Comparison of ENCODE assay signal across 21 mouse cellular contexts in genomic region chr5:103821500-103822298, GRCm38 (mm10).
DNase-seq lines count a peak whose midpoint lies in the region; ATAC-seq and TF ChIP-seq lines count a peak whose summit lies in the region.
"Had no signal": no experiment of that assay in that cellular context is flagged by ENCODE, and none has a peak within 500 bp of the region (broad histone marks: within the 10 kb centered on the region; RNA-seq: fewer than 3 reads in every experiment).

No protein-coding gene starts in this region.

- ATAC-seq in embryonic facial prominence, embryonic 14.5 days (ENCODE audit: low read depth): peak; percentile 76; the same call in 1 of the 2 replicates
- no peak for ATAC-seq in liver, postnatal 0 days
- ATAC-seq: CD4-positive, CD25-positive, alpha-beta regulatory T cell, adult 4 months; forebrain, embryonic 14.5 days; Patski had no signal

- no peak overlapping the region for H3K4me2 ChIP-seq in embryonic facial prominence, embryonic 14.5 days (ENCODE audit: low read depth, low read length)
- no peak overlapping the region for H3K4me2 ChIP-seq in liver, postnatal 0 days (ENCODE audit: low read depth, low read length)
- H3K4me2 ChIP-seq: heart, embryonic 12.5 days; hindbrain, embryonic 12.5 days; midbrain, embryonic 11.5 days; neural tube, embryonic 12.5 days had no signal

- H3K4me3 ChIP-seq in embryonic facial prominence, embryonic 14.5 days (ENCODE audit: low read depth, low read length): no peak overlapping the region
- H3K4me3 ChIP-seq in embryonic facial prominence, embryonic 10.5 days: no peak overlapping the region
- no peak overlapping the region for H3K4me3 ChIP-seq in liver, adult 2 months (ENCODE audit: insufficient read depth, low read depth, low read length)
- no peak overlapping the region for H3K4me3 ChIP-seq in liver, postnatal 0 days (ENCODE audit: low read depth, low read length)
- no peak overlapping the region for H3K4me3 ChIP-seq in small intestine, adult 2 months (ENCODE audit: low read depth, low read length)
- H3K4me3 ChIP-seq: heart, embryonic 12.5 days; hindbrain, embryonic 12.5 days; liver, embryonic 13.5 days; neural tube, embryonic 12.5 days had no signal

- no peak for TF ChIP-seq POLR2A in liver, adult 2 months (IDR thresholded peaks at IDR 0.05; ENCODE audit: extremely low read depth, insufficient read depth, low read length)
- TF ChIP-seq POLR2A in small intestine, adult 2 months (IDR thresholded peaks at IDR 0.05; ENCODE audit: low read depth, low read length): no peak

- no peaks in the 10 kb centered on the region for H3K27me3 ChIP-seq in embryonic facial prominence, embryonic 14.5 days (replicated peaks; ENCODE audit: control insufficient read depth, insufficient read depth, low read length)
- no peaks in the 10 kb centered on the region for H3K27me3 ChIP-seq in embryonic facial prominence, embryonic 10.5 days (replicated peaks; ENCODE audit: low read depth, poor library complexity, severe bottlenecking)
- H3K27me3 ChIP-seq in liver, adult 2 months (ENCODE audit: control insufficient read depth, insufficient read depth, low read length): no peaks in the 10 kb centered on the region
- no peaks in the 10 kb centered on the region for H3K27me3 ChIP-seq in liver, postnatal 0 days (ENCODE audit: insufficient read depth, low read length)
- no peaks in the 10 kb centered on the region for H3K27me3 ChIP-seq in small intestine, adult 2 months (ENCODE audit: control insufficient read depth, insufficient read depth, low read length)
- H3K27me3 ChIP-seq: hindbrain, embryonic 12.5 days; liver, embryonic 13.5 days; neural tube, embryonic 12.5 days; Patski had no signal

- no peak overlapping the region for H3K9ac ChIP-seq in embryonic facial prominence, embryonic 14.5 days (ENCODE audit: low read depth, low read length)
- no peak overlapping the region for H3K9ac ChIP-seq in liver, adult 2 months (ENCODE audit: low read depth, low read length)
- H3K9ac ChIP-seq in liver, postnatal 0 days (replicated peaks): no peak overlapping the region
- H3K9ac ChIP-seq: heart, embryonic 12.5 days; hindbrain, embryonic 12.5 days; liver, embryonic 13.5 days; neural tube, embryonic 12.5 days had no signal

- no peak for TF ChIP-seq CTCF in liver, adult 2 months (IDR thresholded peaks at IDR 0.05; ENCODE audit: low read depth, low read length)
- no peak for TF ChIP-seq CTCF in liver, postnatal 0 days (IDR thresholded peaks at IDR 0.05; ENCODE audit: low read depth)
- no peak for TF ChIP-seq CTCF in small intestine, adult 2 months (IDR thresholded peaks at IDR 0.05; ENCODE audit: extremely low read depth, insufficient read length, insufficient replicate concordance, low read depth, low read length)

- no peaks in the 10 kb centered on the region for H3K36me3 ChIP-seq in embryonic facial prominence, embryonic 14.5 days (ENCODE audit: control insufficient read depth, insufficient read depth, low read length)
- peaks cover 6% of the 10 kb centered on the region; the same call in 1 of the 2 replicates for H3K36me3 ChIP-seq in embryonic facial prominence, embryonic 10.5 days (replicated peaks)
- H3K36me3 ChIP-seq in liver, adult 2 months (ENCODE audit: control insufficient read depth, insufficient read depth, low read length): peaks cover 6% of the 10 kb centered on the region
- peaks cover 75% of the 10 kb centered on the region for H3K36me3 ChIP-seq in liver, postnatal 0 days (replicated peaks; ENCODE audit: insufficient read depth, low read length)
- peaks cover 23% of the 10 kb centered on the region for H3K36me3 ChIP-seq in small intestine, adult 2 months (ENCODE audit: control insufficient read depth, insufficient read depth, low read length)

- peaks cover 2% of the 10 kb centered on the region; the same call in 1 of the 2 replicates for H3K79me2 ChIP-seq in liver, adult 2 months (ENCODE audit: control insufficient read depth, insufficient read depth, low read length)

- H3K27ac ChIP-seq in embryonic facial prominence, embryonic 14.5 days (replicated peaks; ENCODE audit: low read depth, low read length): no peak overlapping the region
- no peak overlapping the region for H3K27ac ChIP-seq in embryonic facial prominence, embryonic 10.5 days (replicated peaks)
- peak overlapping the region; percentile 69 for H3K27ac ChIP-seq in liver, adult 2 months (replicated peaks; ENCODE audit: insufficient read depth, low read depth, low read length)
- H3K27ac ChIP-seq in liver, postnatal 0 days (ENCODE audit: low read depth): no peak overlapping the region
- peak overlapping the region; percentile 35 for H3K27ac ChIP-seq in small intestine, adult 2 months (ENCODE audit: insufficient read depth, low read depth, low read length)
- H3K27ac ChIP-seq: hindbrain, embryonic 12.5 days; liver, embryonic 13.5 days; neural tube, embryonic 12.5 days had no signal

- DNase-seq in embryonic facial prominence, embryonic 14.5 days (ENCODE audit: low spot score): peak; percentile 60
- DNase-seq in embryonic facial prominence, embryonic 10.5 days (ENCODE audit: low spot score): no peak
- DNase-seq in liver, adult 2 months (ENCODE audit: extremely low read depth, low read depth, low spot score): peak; percentile 80
- no peak for DNase-seq in liver, postnatal 0 days
- peak; percentile 71 for DNase-seq in thymus, postnatal 14 days
- no peak for DNase-seq in ovary, adult 18-20 months (ENCODE audit: low spot score)
- no peak for DNase-seq in adrenal gland, postnatal 10 days
- DNase-seq: adrenal gland, postnatal 14 days; cerebellum, adult 18-20 months; gastrocnemius, postnatal 36 days; heart, postnatal 14 days; liver, embryonic 13.5 days; right cerebral cortex, adult 18-20 months had no signal

- WGBS in embryonic facial prominence, embryonic 14.5 days: 66% methylated on average over 13 of the region's 13 CpGs
- WGBS in embryonic facial prominence, embryonic 10.5 days: 78% methylated on average over 13 of the region's 13 CpGs
- WGBS in liver, adult 2 months: 34% methylated on average over 13 of the region's 13 CpGs
- WGBS in liver, postnatal 0 days (ENCODE audit: insufficient replicate concordance): 76% methylated on average over 13 of the region's 13 CpGs
- 32% methylated on average over 13 of the region's 13 CpGs for WGBS in small intestine, adult 2 months

- TF ChIP-seq EP300 in liver, postnatal 0 days (IDR thresholded peaks at IDR 0.05; ENCODE audit: low read depth): no peak

- peaks cover 9% of the 10 kb centered on the region; the same call in 1 of the 2 replicates for H3K4me1 ChIP-seq in embryonic facial prominence, embryonic 14.5 days (ENCODE audit: control insufficient read depth, insufficient read depth, low read length)
- H3K4me1 ChIP-seq in embryonic facial prominence, embryonic 10.5 days: peaks cover 16% of the 10 kb centered on the region
- H3K4me1 ChIP-seq in liver, adult 2 months (ENCODE audit: control insufficient read depth, insufficient read depth, low read length): peaks cover 12% of the 10 kb centered on the region
- H3K4me1 ChIP-seq in liver, postnatal 0 days (ENCODE audit: insufficient read depth): peaks cover 13% of the 10 kb centered on the region
- peaks cover 15% of the 10 kb centered on the region for H3K4me1 ChIP-seq in small intestine, adult 2 months (ENCODE audit: control insufficient read depth, insufficient read depth, insufficient read length, low read length)
- H3K4me1 ChIP-seq: hindbrain, embryonic 12.5 days; neural tube, embryonic 12.5 days had no signal

- no peaks in the 10 kb centered on the region for H3K9me3 ChIP-seq in embryonic facial prominence, embryonic 14.5 days (ENCODE audit: control insufficient read depth, low read length)
- H3K9me3 ChIP-seq in embryonic facial prominence, embryonic 10.5 days: no peaks in the 10 kb centered on the region
- no peaks in the 10 kb centered on the region for H3K9me3 ChIP-seq in liver, postnatal 0 days (ENCODE audit: low read length)
- H3K9me3 ChIP-seq: heart, embryonic 12.5 days; hindbrain, embryonic 12.5 days; liver, embryonic 13.5 days; neural tube, embryonic 12.5 days had no signal

Comparison
In these comparisons a context has a peak if more than half of its experiments do, and no peak if none do; other contexts are left out.
1. DNase-seq: peak in embryonic facial prominence, embryonic 14.5 days (single experiment), liver, adult 2 months (single experiment) and thymus, postnatal 14 days (single experiment); none in embryonic facial prominence, embryonic 10.5 days (single experiment), liver, postnatal 0 days (single experiment), ovary, adult 18-20 months (single experiment) and adrenal gland, postnatal 10 days (single experiment).
2. H3K27ac ChIP-seq: peak in liver, adult 2 months (single experiment) and small intestine, adult 2 months (single experiment); none in embryonic facial prominence, embryonic 14.5 days (single experiment), embryonic facial prominence, embryonic 10.5 days (single experiment) and liver, postnatal 0 days (single experiment).